24 mouse cellular contexts compared by ENCODE assay signal in genomic region chr7:140231026-140231425, GRCm38 (mm10). TPM values are rescaled to one million over a fixed set of nuclear protein-coding genes. Genes with fewer than 3 reads are reported as not detected.
"Had no signal": no experiment of that assay in that cellular context is flagged by ENCODE, and none has a peak within 500 bp of the region (broad histone marks: within the 10 kb centered on the region; RNA-seq: fewer than 3 reads in every experiment).

No protein-coding gene starts in this region.

- H3K4me2 ChIP-seq: neural tube, embryonic 12.5 days; neural tube, embryonic 13.5 days; neural tube, embryonic 15.5 days; stomach, embryonic 15.5 days had no signal

- H3K27ac ChIP-seq: neural tube, embryonic 12.5 days; neural tube, embryonic 13.5 days; neural tube, embryonic 15.5 days; stomach, embryonic 15.5 days; stomach, postnatal 0 days had no signal

- H3K36me3 ChIP-seq: neural tube, embryonic 12.5 days; neural tube, embryonic 13.5 days; neural tube, embryonic 15.5 days; stomach, embryonic 15.5 days had no signal

- H3K4me1 ChIP-seq: neural tube, embryonic 12.5 days; neural tube, embryonic 13.5 days; neural tube, embryonic 15.5 days; stomach, embryonic 15.5 days had no signal

- H3K4me3 ChIP-seq: neural tube, embryonic 12.5 days; neural tube, embryonic 13.5 days; neural tube, embryonic 15.5 days; stomach, embryonic 15.5 days had no signal

- DNase-seq: retina, postnatal 1 day; right cerebral cortex, adult 18-20 months; right cerebral cortex, postnatal 14 days; right cerebral cortex, postnatal 25 days; right cerebral cortex, postnatal 4 days; thymus, adult 18-20 months; thymus, adult 2 months; thymus, postnatal 14 days; thymus, postnatal 25 days; thymus, postnatal 36 days; thymus, postnatal 4 days had no signal

- H3K9me3 ChIP-seq: neural tube, embryonic 12.5 days; neural tube, embryonic 13.5 days; neural tube, embryonic 15.5 days; stomach, embryonic 15.5 days had no signal

- H3K9ac ChIP-seq: neural tube, embryonic 12.5 days; neural tube, embryonic 13.5 days; neural tube, embryonic 15.5 days; stomach, embryonic 15.5 days had no signal

- H3K27me3 ChIP-seq: neural tube, embryonic 12.5 days; neural tube, embryonic 13.5 days; neural tube, embryonic 15.5 days; stomach, embryonic 15.5 days had no signal

RNA-seq across cellular contexts. Expression of gene Cd163l1, which starts 13.0 kb away (rescaled TPM):
- polyA plus RNA-seq: neural tube, embryonic 11.5 days; neural tube, embryonic 12.5 days; neural tube, embryonic 13.5 days; neural tube, embryonic 14.5 days; neural tube, embryonic 15.5 days had no signal

RNA-seq across cellular contexts. Expression of gene 5830411N06Rik, which starts 16.1 kb away (rescaled TPM):
- polyA plus RNA-seq: neural tube, embryonic 11.5 days; neural tube, embryonic 12.5 days; neural tube, embryonic 13.5 days; neural tube, embryonic 14.5 days; stomach, embryonic 14.5 days; stomach, embryonic 15.5 days; stomach, embryonic 16.5 days; stomach, postnatal 0 days had no signal

RNA-seq across cellular contexts. Expression of gene Olfr524, which starts 25.3 kb away (rescaled TPM):
- total RNA-seq: neutrophil, adult 5-6 weeks had no signal
- polyA plus RNA-seq: neural tube, embryonic 11.5 days; neural tube, embryonic 12.5 days; neural tube, embryonic 13.5 days; neural tube, embryonic 14.5 days; neural tube, embryonic 15.5 days; small intestine, adult 2 months; stomach, embryonic 14.5 days; stomach, embryonic 15.5 days; stomach, embryonic 16.5 days; stomach, postnatal 0 days; testis, adult 2 months; urinary bladder, adult 2 months had no signal

RNA-seq across cellular contexts. Expression of gene Olfr523, which starts 58.0 kb away (rescaled TPM):
- polyA plus RNA-seq: neural tube, embryonic 11.5 days; neural tube, embryonic 12.5 days; neural tube, embryonic 13.5 days; neural tube, embryonic 14.5 days; neural tube, embryonic 15.5 days; small intestine, adult 2 months; stomach, embryonic 14.5 days; stomach, embryonic 15.5 days; stomach, embryonic 16.5 days; stomach, postnatal 0 days; testis, adult 2 months; urinary bladder, adult 2 months had no signal
